Mouse (Mus musculus) cerebellum, adult 2 months (tissue): Measurements from ENCODE around the gene Eef1akmt4. TPM values are rescaled to one million over a fixed set of nuclear protein-coding genes. Genes with fewer than 3 reads are reported as not detected.

Source experiments
- DNase-seq, 2 experiments: peaks; one replicate each; pipeline ENCODE4 v3.0.0; 2021
- H3K27ac ChIP-seq: fragments of 200-500 bp; 2 replicates; pipeline ENCODE4 v1.5.1; 2012; ENCODE audit warnings: low read length, control low read depth, inconsistent platforms; ENCODE audit not compliant: insufficient read depth
- H3K27me3 ChIP-seq: fragments of 200-500 bp; 2 replicates; pipeline ENCODE4 v1.6.1; 2012; ENCODE audit warnings: inconsistent platforms, mild to moderate bottlenecking, low read length, moderate library complexity; ENCODE audit not compliant: control insufficient read depth, insufficient read depth
- H3K4me1 ChIP-seq: fragments of 200-500 bp; 2 replicates; pipeline ENCODE4 v1.6.1; 2011; ENCODE audit warnings: low read length; ENCODE audit not compliant: control insufficient read depth, insufficient read depth
- H3K4me3 ChIP-seq: fragments of 200-500 bp; replicated peaks from 2 replicates; pipeline ENCODE3; 2011; ENCODE audit warnings: mild to moderate bottlenecking, low read depth, low read length, control low read depth; ENCODE audit not compliant: insufficient read depth
- CTCF ChIP-seq: fragments of 200-500 bp; IDR thresholded peaks from 2 replicates; pipeline ENCODE4 v1.5.1; 2011; ENCODE audit warnings: low read depth, mild to moderate bottlenecking, control low read depth, low read length, moderate library complexity, borderline replicate concordance; ENCODE audit not compliant: insufficient read depth
- POLR2A ChIP-seq: fragments of 200-500 bp; IDR thresholded peaks from 2 replicates; pipeline ENCODE4 v1.6.1; 2011; ENCODE audit warnings: low read length, control low read depth, borderline replicate concordance; ENCODE audit not compliant: insufficient read depth
- WGBS: fragments of 180-500 bp; shearing (Covaris S2); methylation state at CpG from one replicate; pipeline ENCODE4 v1.1.7; 2018; 5-methylcytosine and 5-hydroxymethylcytosine counted together
- polyA plus RNA-seq: library from polyadenylated mRNA; depleted of rRNA; stranded (reverse); fragments of >200 nt; gene quantifications from 2 replicates; pipeline ENCODE4 v1.2.3, GENCODE M21; 2012

The Eef1akmt4 gene
- polyA plus RNA-seq, 1 experiment, result 2.2 TPM

DNA sequence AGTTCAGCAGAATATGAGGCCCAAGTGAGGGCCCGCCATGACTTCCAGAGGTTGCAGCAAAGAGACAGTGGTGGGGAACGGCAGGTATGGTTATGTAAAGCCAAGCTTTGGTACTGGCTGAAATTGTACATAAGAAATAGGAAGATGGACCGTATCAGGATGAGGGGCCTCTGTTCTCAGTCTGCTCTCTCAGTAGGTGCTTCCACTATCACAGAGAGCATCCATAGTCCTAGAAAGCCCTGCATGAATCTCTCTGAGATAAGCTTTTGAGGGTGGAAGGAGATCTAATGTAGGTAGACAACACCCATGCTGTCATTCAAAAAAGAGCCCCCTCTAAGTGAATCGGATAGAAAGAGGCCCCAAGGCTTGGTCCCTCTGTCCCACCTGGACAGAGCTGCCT lies 15.7 kb upstream of the Eef1akmt4 start:
- no peaks in the 10 kb centered on the region for H3K4me1 ChIP-seq
- 85% methylated on average over 4 of the region's 4 CpGs for WGBS
- H3K27me3 ChIP-seq, result no peaks in the 10 kb centered on the region; the same call in 1 of the 2 replicates
- no peak for TF ChIP-seq CTCF
- no peak for TF ChIP-seq POLR2A
- no peak overlapping the region for H3K27ac ChIP-seq
- H3K4me3 ChIP-seq, result no peak overlapping the region
- DNase-seq, result no peak

DNA sequence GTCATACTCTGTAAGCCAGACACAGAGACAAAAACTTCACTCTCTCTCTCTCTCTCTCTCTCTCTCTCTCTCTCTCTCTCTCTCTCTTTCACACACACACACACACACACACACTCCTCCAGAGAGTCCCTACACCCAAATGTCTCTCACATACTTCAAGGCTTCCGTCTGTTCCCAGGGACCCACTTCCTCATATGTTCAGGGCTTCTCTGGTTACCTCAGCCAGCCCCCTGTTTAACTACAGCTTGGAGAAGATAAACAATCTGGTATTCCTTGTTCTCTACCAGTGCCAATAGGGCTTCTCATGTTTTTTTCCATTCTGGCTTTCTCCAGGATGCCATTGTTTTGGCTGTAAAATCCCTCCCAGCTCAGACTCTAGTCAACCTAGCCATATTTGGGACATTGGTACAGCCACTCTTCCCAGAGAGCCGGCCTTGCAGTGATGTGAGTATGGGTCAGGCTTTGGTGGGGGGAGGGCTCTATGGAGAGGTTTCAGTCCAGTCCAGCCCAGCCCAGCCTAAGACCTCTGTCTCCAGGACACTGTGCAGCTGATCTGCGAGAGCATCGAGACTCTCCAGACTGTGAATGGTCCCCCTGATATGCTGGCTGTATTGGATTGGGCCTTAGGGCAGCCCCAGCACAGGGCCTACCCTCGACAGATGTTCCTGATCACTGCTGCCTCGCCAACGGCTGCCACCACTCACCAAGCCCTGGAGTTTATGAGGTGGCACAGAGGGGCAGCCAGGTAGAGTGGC lies 14.5 kb upstream of the Eef1akmt4 start:
- WGBS, result 71% methylated on average over 7 of the region's 7 CpGs
- no peaks in the 10 kb centered on the region; the same call in 1 of the 2 replicates for H3K27me3 ChIP-seq
- H3K4me3 ChIP-seq, result no peak overlapping the region
- TF ChIP-seq POLR2A (no peak), CTCF (no peak)
- H3K4me1 ChIP-seq, result no peaks in the 10 kb centered on the region
- no peak overlapping the region for H3K27ac ChIP-seq
- no peak for DNase-seq

DNA sequence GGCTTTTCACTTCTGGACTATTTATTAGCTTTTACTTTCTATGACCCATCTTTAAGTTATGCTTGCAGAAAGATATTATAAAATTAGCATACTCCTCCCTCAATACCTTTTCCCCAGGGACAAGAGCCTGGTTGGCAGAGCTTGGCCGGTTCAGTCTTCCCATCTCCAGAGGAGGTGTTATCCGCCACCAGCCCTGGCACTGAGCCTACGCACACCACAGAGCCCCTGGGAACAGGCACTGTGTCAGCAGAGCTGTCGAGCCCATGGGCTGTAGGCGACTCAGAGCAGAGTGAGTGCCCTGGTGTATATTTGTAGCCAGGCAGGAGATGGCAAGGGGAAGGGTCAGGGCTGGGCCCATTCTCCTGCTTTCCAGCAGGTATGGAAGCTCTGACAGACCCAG lies 10.9 kb upstream of the Eef1akmt4 start:
- no peak for DNase-seq
- Histone ChIP-seq H3K4me3 (no peak overlapping the region), H3K27me3 (no peaks in the 10 kb centered on the region; the same call in 1 of the 2 replicates), H3K4me1 (no peaks in the 10 kb centered on the region), H3K27ac (no peak overlapping the region)
- WGBS, result 13% methylated on average over 5 of the region's 5 CpGs
- TF ChIP-seq CTCF, result no peak
- no peak for TF ChIP-seq POLR2A

DNA sequence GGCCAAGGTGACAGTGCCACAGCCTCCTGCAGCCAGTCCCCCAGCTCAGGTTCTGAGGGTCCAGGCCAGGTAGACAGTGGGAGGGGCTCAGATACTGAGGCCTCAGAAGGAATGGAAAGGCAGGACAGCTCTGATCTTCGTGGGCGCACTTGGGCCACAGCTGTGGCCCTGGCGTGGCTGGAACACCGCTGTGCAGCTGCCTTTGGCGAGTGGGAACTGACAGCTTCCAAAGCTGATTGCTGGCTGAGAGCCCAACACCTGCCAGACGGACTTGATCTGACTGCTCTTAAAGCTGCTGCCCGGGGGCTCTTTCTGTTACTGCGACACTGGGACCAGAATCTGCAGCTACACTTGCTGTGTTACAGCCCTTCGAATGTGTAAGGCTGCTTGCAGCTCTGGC lies 6.7 kb upstream of the Eef1akmt4 start:
- no peaks in the 10 kb centered on the region for H3K4me1 ChIP-seq
- no peak for TF ChIP-seq POLR2A
- no peak for TF ChIP-seq CTCF
- 19% methylated on average over 9 of the region's 9 CpGs for WGBS

DNA sequence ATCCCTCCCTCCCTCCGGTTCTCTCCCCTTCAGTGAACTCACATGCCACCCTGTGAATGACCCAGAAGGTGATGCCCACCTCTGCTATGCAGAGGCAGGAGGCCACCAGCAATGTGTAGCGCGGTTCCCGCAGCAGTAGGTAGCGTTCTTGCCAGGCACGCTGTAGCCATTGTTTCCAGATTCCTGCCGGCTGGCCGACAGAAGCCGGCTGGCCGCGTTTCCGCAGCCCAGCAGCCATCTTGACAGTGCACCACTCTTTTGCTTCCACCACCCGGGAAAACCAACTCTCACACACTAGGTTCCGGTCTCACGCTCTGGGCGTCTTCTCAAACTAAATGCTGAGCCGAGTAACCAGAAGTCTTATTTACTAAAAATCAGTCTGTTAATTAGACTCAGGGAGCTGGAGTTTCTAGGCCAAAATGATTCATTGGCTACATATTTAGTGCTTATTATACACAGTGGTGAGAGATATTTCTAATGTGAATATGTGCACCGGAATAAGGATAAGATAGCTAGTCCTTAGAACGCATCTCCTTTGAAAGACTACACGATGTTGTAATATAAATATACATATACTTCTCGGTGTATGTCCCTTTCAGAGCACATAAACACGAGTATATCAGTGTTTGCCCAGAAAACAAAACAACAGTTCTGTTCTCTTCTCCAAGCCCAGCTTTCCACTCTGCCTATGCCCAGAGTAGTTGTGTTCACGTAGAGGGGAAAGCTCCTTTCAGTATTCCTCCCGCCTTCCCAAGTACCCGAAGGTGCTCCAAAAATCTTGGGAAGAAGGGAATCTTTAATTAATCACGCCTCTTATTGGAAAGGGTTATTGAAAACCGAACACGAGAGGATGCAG lies 664 bp upstream of the Eef1akmt4 start:
- DNase-seq, result peak; percentile 80 to 82
- WGBS, result under 1% methylated on average over 28 of the region's 28 CpGs
- Histone ChIP-seq H3K4me1 (no peaks in the 10 kb centered on the region), H3K27ac (peak overlapping the region; percentile 55), H3K27me3 (no peaks in the 10 kb centered on the region), H3K4me3 (peak overlapping the region; percentile 96)
- TF ChIP-seq POLR2A (peak; percentile 97), CTCF (no peak)

More for the DNA sequence above, 6.7 kb upstream of the Eef1akmt4 start:
- Histone ChIP-seq H3K4me3 (no peak overlapping the region), H3K27me3 (no peaks in the 10 kb centered on the region), H3K27ac (no peak overlapping the region)
- no peak for DNase-seq

DNA sequence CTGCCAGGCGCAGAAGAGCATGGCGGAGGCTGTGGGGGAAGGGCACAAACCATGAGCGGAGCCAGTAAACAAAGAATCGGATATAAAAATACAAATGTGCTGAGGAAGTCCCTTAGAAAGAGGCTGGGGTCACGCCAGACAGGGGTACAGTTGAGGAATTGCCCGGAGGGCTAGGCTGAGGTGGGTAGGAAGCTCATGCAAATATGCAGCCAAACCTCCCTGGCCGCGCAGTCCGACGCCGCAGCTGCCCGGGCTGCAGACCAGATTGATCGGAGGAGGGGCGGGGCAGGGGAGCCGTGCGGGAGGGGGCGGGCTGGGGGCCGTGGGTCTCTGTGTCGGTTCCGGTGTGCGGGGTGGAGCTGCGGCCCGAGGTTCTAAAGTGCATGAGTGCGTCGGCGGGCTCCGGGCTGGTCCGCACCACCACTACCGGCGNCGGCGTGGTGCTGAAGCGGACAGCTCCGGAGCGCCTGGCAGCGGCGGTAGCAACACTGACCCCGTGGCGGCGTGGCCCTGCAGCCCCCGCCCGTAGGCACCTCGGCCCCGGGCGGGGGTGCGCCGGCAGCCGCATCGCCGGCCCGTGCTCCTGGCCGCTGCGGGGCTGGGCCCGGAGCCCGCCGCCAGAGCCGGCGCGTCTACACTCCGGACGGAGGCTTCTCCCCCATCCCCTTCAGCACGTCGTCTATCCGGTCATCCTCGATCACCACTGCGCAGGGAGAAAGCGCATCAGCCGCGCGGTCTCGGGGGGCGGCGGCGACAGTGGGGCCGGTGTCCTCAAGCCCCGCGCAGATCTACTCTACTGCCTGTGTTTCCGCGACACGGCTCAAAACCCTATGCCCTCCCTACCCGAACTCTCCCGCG lies 8.4 kb downstream of the Eef1akmt4 start:
- 0 out of 2 replicates have a peak overlapping the region, but pooled peaks have one; percentile 27 for H3K27ac ChIP-seq
- TF ChIP-seq POLR2A (no peak), CTCF (no peak)
- peak; percentile 20 to 57 for DNase-seq
- peaks cover 4% of the 10 kb centered on the region; the same call in 1 of the 2 replicates for H3K4me1 ChIP-seq
- H3K4me3 ChIP-seq, result peak overlapping the region; percentile 91
- WGBS, result 2% methylated on average over 80 of the region's 83 CpGs
- no peaks in the 10 kb centered on the region for H3K27me3 ChIP-seq

DNA sequence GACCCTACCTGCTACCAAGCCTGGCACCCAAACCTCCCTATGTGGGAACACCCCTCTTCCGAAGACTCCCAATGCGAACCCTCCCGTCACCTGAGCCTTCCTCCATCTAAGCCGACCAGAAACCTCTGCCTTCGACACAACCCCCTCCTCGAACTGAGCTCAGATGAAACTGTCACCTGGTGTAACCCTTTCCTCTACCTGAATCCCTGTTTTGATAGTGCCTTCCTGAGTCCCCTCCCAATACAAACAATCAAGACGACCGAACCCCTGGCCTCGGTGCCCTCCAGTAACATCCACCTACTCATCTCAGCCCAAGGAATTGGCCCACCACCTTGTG lies 9.0 kb downstream of the Eef1akmt4 start:
- Histone ChIP-seq H3K4me1 (peaks cover 4% of the 10 kb centered on the region; the same call in 1 of the 2 replicates), H3K27ac (peak overlapping the region; percentile 87; the same call in 1 of the 2 replicates), H3K27me3 (no peaks in the 10 kb centered on the region), H3K4me3 (peak overlapping the region; percentile 91)
- DNase-seq, result peak in 1 of 2 experiments; percentile 40
- under 1% methylated on average over 9 of the region's 9 CpGs for WGBS
- TF ChIP-seq POLR2A, result no peak
- no peak for TF ChIP-seq CTCF
